Mouse (Mus musculus) right cerebral cortex, postnatal 25 days (tissue): ENCODE measurements at regions not wholly inside any gene's neighbourhood (a gene's known extent, or its start where the extent isn't known, plus 50 kb on each side); places are given as distances from the start of the nearest gene placed in this dataset.
A peak's percentile ranks its signal among the peaks of the same experiment; 100 is the strongest.

Experiments used
- DNase-seq: peaks from one replicate; pipeline ENCODE4 v3.0.0; 2022

- DNase-seq, result no peak
These were observed 950.1 kb downstream of the Otol1 start for GRCm38 (mm10) chr3:70957470-70957869.

- DNase-seq, result peak; percentile 5
These were observed 955.1 kb downstream of the Otol1 start for GRCm38 (mm10) chr3:70962498-70962897.

- no peak for DNase-seq
These were observed 969.5 kb downstream of the Otol1 start for GRCm38 (mm10) chr3:70976945-70977344.

- DNase-seq, result no peak
These were observed 983.5 kb downstream of the Otol1 start for GRCm38 (mm10) chr3:70990916-70991315.

DNA sequence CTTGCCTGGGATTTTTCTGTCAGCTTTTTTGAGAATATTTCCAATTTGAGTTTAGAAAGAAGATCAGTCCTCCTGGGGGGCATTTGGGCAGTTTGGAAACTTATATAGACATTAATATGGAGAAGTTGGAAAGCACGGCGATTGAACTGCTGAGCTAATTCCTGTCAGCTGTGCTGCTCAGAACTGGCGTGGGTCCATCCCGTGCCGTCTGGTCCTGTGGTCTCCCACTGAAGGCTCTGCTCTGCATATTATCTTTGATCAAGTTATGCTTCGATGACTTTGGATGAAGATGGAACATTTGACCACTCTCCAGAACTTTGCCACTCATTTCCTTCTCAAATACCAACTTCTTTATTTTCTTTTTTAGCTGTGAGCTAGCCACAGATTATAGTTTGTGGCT is 995.6 kb downstream of the Otol1 start:
- DNase-seq, result no peak
